Mouse (Mus musculus): ENCODE results near the gene Fam135a.
"Not testable (repeated sequence)": the region's sequence is repeated elsewhere in the genome, so short reads cannot be mapped to it uniquely, and the experiment has no call there.

Gene Fam135a

DNA sequence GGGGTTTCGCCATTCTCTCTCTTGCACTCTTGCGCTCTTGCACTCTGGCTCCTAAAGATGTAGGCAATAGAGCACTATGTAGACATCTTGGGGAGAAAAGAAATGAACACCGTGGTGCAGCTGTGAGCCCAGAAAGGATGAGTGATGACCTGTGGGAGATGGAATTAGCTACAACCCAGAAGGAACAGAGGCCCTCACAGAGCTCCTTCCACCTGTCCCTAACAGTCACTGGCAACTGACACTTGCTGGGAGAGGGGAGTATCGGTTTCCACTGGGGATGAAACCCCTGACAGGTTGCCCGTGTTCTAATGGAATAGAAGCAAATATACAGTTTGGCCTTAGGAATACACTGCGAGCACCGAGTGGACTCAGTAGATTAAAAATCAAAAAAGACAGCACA, 31.3 kb downstream of the Fam135a start:
- no peak for DNase-seq (ENCODE audit: low spot score in 2 of 2)

DNA sequence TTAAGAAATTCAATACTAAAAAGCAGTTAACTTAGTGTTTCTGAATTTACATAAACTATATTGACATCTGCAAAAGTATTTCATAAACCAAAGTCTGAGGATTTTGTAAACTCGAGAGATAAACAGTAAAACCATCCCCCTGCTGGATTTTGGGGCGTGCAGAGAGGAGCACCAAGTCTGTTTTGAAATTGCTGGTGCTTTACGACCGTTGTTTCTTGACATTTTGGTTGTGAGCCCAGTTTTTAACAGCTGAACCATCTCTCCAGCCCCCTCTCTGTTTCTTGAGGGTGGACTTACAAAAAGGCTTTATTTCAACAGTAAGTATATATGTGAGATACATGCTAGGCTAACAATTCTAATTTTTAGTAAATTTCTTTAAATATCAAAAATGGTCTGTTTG, 33.4 kb downstream of the Fam135a start:
- no peak for DNase-seq (ENCODE audit: low spot score in 2 of 2)

- no peak for DNase-seq (ENCODE audit: low spot score in 2 of 2)
Observed at GRCm38 (mm10) chr1:24055706-24056105, 44.4 kb downstream of the Fam135a start.

GRCm38 (mm10) chr1:24046730-24047510, 53.2 kb downstream of the Fam135a start:
- DNase-seq (ENCODE audit: low spot score in 2 of 2), result no peak

DNA sequence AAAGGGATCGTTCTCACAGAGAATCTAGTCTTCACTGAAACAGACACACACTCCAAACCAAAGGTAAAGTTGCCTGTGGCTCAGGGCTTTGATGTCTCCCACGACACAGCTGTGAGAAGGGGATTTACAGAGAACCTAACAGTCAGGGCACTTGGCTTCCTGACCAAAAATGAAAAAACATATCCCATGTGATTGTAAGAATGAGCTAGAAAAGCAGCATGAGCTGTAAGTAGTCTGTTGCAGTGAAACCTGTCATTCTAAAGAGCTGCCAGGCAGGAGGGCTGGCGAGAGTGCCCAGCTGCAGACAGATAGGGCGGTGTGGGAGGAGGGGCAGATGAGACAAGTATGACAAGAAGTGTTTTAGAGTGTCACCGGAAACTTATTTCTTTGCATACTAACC, 54.5 kb downstream of the Fam135a start:
- DNase-seq (ENCODE audit: low spot score in 2 of 2), result no peak

GRCm38 (mm10) chr1:24043007-24043406, 57.1 kb downstream of the Fam135a start:
- DNase-seq (ENCODE audit: low spot score in 2 of 2), result no peak

DNA sequence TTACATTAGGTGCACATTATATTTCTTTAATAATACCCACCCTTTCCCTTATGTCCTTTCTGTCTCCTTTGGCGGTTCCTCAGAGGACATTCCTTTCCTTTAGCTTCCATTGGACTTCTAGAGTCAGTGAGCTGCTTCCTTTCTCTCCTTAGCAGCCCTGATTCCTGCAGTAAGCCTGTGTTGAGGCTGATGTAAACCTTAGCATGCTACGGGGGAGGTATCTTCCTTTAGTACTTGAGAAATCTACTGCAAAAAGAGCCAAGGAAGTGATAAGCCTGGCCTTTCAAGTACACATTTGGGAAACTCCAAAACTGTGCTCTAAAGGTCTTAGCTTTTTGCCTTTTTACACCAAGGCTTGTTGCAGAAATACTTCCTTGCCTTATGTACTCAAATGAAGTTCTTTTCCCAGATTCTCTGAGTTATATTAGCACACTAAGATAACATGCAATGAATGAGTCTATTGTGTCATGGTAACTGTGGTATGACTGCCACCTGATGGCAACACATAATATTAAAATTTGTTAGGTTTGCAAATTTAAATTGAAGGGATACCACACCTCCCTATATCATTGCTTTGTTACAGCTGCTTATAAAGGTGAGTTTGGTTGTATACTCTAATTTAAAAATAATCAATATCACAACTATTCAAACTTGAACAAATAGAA, 66.2 kb downstream of the Fam135a start:
- no peak for DNase-seq (ENCODE audit: low spot score in 2 of 2)

- DNase-seq (ENCODE audit: low spot score in 2 of 2), result no peak
Observed at GRCm38 (mm10) chr1:24010821-24011220, 89.3 kb downstream of the Fam135a start.

- DNase-seq (ENCODE audit: low spot score in 2 of 2), result no peak
Observed at GRCm38 (mm10) chr1:24010016-24010415, 90.1 kb downstream of the Fam135a start.

DNA sequence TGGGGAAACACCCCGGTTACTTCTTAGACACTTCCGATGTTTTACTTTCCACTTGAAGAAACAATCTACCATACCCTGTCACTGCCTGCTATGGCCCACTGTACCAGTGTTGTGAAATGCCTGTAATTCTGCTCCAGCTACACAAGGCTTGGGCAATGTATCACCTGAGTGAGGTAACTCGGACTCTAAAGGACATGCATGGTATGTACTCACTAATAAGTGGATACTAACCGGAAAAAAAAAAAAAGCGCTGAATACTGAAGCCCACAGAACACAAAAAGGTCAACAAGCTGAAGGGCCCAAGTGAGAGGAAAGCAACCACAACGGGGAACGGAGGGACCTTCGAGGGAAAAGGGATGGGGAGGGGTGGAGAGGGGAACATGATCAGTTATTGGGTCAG, 92.5 kb downstream of the Fam135a start:
- DNase-seq (ENCODE audit: low spot score in 2 of 2), result no peak

GRCm38 (mm10) chr1:24005070-24005804, 94.9 kb downstream of the Fam135a start, which contains the start of gene Sdhaf4:
Sdhaf4 (minus strand) TSS chr1:24005656.
- peak; percentile 93 to 94 for DNase-seq (ENCODE audit: low spot score in 2 of 2)

- no peak for DNase-seq (ENCODE audit: low spot score in 2 of 2)
Observed at GRCm38 (mm10) chr1:23999318-23999717, 100.8 kb downstream of the Fam135a start.

GRCm38 (mm10) chr1:23998866-23999265, 101.3 kb downstream of the Fam135a start:
- DNase-seq (ENCODE audit: low spot score in 2 of 2), result no peak

DNA sequence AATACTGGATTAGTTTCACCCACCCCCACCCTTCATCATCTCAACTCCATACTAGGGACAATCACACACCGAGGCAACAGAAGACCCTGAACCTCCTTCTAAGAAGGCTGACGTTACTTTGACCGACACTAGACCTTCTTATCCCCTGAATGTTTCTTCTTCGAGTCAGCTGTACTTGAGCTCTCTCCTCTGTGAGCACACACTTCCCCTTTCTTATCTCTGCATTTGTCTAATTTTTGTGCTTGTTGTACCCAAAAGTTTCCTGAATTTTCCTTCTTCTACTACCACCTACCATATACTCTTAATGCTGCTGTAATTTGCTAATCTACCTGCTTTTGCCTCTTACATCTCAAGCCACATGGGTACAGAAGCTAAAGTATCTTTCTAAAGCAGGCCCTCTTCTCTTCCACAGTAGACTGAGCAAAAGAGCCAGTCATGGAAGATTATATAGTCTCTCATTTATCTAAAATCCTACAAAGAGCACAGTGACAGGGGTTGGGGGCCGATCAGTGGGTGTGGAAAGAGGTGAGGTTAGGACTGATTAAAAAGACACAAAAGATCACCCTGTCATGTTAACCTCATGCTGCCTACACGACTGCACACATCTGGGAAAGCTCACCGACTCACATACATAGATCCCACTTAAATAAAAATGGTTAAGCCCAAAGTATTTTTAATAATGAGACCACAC, 101.9 kb downstream of the Fam135a start:
- no peak for DNase-seq (ENCODE audit: low spot score in 2 of 2)

DNA sequence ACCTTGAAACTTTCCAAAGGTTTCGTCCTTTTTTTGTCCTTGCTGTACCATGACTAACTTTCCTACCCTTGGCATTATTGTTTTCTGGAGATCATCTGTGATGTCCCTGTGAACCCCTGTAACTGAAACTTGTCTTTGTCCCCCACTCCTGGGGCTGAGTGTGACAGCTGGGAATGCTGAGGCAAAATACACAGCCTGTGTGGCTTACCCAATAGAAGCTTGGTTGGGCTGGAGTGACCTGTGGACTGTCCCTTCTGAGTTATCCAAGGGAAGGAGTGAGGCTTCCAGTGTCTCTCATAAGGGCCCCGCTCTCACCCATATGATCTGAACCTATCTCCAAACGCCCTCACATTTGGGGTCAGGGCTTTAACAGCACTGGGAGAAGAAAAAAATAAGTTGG, 102.6 kb downstream of the Fam135a start:
- DNase-seq (ENCODE audit: low spot score in 2 of 2), result no peak

GRCm38 (mm10) chr1:23995420-23995819, 104.7 kb downstream of the Fam135a start:
- DNase-seq (ENCODE audit: low spot score in 2 of 2), result no peak

GRCm38 (mm10) chr1:23983118-23983517, 117.0 kb downstream of the Fam135a start:
- no peak for DNase-seq (ENCODE audit: low spot score in 2 of 2)

DNA sequence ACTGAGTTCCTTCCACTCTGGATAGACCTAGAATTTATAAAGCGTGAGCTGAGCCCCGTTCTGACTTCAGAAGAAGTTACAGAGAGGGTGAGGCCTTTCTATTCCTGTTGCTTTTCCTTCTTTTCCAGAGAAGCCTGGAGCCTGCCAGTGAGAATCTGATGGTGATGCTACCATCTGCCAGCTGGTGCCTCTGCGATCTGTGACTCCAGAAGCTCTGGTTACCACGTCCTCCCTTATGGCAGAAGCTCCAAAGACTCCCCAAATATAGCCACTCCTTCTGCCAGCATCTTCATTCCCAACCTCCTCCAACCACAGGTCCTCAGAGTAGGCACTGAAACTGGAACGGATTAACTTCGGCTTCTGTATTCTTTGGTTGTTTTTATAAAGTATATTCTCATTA, 121.9 kb downstream of the Fam135a start:
- DNase-seq (ENCODE audit: low spot score in 2 of 2), result peak; percentile 47 to 70

DNA sequence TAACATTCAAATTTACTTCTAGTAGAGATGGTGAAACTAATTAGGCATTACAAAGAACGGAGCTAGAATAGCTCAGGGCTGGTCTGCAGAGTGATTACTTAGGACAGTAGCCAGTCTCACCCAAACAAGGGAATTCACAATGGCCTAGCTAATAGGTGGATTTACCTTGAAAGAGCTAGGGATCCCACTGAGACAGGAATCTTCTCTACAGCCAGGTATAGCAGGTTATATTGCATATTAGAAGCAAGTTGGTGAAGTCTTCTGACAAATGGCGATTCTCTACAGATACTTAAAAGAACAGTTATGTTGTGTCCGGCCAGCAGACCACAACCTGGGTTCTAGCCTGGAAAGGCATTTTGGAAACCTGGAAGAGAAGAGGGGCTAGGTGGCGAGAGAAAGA, 129.0 kb downstream of the Fam135a start:
- DNase-seq (ENCODE audit: low spot score in 2 of 2), result not testable (repeated sequence)

DNA sequence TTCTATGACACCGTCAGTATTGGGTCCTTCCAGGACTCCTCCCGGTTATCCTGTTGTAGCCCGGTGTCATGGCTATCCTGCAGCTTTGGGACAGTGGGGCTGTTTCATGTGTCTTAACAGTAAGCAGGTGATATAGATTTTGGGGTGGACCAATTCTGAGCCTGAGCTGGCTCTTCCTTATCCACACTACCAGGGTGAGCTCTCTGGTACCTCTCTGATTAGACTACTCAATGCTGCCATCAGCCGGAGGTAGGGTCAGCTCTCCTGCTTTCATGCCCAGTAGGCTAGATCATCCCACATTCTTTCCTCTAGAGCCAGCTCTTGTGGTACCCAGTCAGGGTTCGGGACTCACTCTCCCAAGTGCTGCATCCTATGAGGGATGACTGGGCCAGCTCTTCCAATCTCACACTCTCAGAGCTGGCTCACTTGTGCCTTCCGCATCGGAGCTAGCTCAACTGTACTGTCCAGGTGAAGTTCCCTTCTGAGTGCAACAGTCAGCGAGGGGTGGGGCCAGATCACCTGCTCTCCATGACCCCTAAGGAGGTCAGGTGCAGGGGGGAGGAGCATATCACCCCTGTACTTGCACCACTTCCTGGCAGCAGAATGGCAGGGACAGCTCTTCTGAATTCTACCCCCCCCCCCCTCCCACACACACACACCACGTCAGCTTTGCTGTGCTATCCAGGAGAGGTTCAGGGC, 132.0 kb downstream of the Fam135a start:
- DNase-seq (ENCODE audit: low spot score in 2 of 2), result no peak

DNA sequence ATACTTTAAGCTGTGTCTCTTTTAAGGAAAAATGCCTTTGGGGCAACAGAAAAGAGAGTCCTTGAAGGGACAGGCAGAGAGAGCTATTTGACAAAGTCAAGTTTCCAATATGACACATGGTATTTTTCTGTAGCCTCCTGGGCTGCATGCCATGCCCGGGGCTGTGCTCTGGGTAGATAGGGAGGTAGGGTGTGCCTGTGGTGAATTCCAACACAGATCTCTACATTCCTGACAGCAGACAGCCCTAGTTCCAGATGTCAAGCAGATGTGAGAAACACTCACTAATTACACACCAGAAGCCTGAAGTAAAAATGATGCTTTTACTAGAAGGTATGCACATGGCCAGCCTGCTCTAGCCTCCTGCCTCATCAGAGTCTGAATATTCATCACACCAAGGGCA, 133.9 kb downstream of the Fam135a start:
- no peak for DNase-seq (ENCODE audit: low spot score in 2 of 2)
